Mouse (Mus musculus) layer of hippocampus, adult 2 months (tissue): ENCODE measurements at regions not wholly inside any gene's neighbourhood (a gene's known extent, or its start where the extent isn't known, plus 50 kb on each side); places are given as distances from the start of the nearest gene placed in this dataset.

Experiments
- DNase-seq, 2 experiments: peaks; one replicate each; pipeline ENCODE4 v3.0.0; 2022; ENCODE audit warnings: low spot score in 2 of 2
- H3K27ac ChIP-seq: fragments of 200-600 bp; 2 replicates; pipeline ENCODE4 v1.8.1; 2022
- H3K4me3 ChIP-seq: fragments of 200-600 bp; 2 replicates; pipeline ENCODE4 v1.8.1; 2022; ENCODE audit warnings: mild to moderate bottlenecking
- CTCF ChIP-seq: fragments of 200-600 bp; conservative IDR thresholded peaks from 2 replicates; pipeline ENCODE4 v1.8.1; 2022; ENCODE audit warnings: antibody characterized with exemption, mild to moderate bottlenecking, moderate library complexity

DNA sequence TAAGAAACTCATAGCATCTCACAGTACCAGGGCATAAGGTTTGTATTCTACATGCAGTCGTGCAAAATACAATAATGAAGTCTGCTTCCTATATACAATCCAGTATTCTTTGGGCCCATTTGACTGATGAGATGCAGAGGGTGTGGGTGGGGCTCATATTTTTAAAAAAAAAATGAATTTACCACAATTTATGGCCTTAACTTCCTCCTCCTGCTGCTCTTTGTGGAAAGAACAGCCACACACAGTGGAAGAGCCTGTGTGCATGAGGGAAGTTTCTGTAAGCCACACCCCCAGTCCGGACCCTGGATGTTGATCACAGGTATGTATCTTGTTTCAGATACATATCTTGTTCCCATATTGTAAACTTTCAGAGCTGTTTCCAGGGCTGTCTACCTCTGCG lies 143.5 kb upstream of the Mpp6 start:
- no peak for DNase-seq
- Histone ChIP-seq H3K4me3 (no peak overlapping the region), H3K27ac (no peak overlapping the region)
- no peak for TF ChIP-seq CTCF

DNA sequence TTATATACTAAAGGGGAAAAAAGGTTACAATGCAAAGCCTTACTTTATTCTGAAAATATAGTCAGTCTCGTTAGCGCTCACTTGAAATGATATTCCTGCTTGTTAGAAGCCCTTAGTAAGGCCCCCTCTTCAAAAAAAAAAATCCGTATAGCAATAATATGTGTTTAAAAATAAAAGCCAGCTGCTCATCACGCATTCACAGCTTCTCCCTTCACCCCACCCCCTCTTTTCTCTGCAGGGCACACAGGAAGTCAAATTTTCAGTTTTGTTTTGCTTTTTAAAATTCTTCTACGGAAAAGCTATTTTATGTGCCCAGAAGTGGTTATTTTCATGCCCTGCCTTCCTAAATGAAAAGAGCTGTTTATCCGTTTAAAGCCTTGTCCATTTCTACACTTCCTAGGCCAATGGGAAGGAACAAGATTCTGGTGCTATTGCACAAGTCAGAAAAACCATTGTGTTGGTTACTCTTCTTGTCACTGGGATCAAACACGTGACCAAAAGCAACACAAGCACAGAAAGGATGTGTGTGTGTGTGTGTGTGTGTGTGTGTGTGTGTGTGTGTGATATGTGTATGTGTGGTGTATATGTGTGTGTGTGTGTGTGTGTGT lies 136.7 kb upstream of the Mpp6 start:
- no peak for DNase-seq
- TF ChIP-seq CTCF = no peak
- Histone ChIP-seq H3K4me3 (no peak overlapping the region), H3K27ac (no peak overlapping the region)

DNA sequence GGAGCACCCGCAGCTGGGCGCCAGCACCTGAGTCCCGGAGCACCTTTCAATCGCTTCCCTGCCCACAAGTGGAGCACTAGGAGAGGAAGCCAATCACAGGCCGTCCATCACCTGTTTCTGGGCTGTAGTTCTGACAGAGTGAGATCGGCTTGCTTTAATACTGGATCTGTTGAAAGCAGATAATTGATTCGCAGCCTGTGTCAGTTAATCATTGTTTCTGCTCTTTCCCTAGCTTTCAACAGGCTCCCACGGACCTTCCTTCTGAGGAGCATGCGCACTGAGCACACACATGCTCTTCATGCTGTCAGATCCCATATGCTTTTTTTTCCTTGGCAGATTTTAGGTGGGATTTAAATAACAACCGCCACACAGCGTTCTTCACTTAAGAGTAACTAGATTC lies 132.3 kb upstream of the Mpp6 start:
- no peak for TF ChIP-seq CTCF
- Histone ChIP-seq H3K27ac (peak overlapping the region; percentile 89), H3K4me3 (peak overlapping the region; percentile 30)
- peak; percentile 71 to 79 for DNase-seq

DNA sequence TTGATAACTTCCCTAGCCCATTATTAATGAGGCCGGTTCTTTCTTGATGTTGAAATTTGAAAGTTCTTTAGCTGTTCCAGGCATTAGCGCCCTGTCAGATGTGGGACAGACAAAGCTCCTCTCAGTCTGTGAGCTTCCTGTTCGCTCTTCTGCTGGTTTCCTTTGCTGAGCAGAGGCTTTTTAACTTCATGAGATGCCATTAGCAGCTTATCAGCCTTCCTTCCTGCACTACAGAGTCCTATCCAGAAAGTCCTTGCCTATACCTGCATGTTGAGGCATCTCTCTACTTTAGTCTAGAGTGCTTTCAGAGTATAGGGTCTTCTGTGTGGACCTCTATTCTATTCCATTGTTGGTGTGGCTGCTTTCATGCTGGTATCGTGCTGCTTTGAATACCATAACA lies 126.3 kb upstream of the Mpp6 start:
- Histone ChIP-seq H3K4me3 (no peak overlapping the region), H3K27ac (no peak overlapping the region)
- TF ChIP-seq CTCF = no peak
- no peak for DNase-seq

DNA sequence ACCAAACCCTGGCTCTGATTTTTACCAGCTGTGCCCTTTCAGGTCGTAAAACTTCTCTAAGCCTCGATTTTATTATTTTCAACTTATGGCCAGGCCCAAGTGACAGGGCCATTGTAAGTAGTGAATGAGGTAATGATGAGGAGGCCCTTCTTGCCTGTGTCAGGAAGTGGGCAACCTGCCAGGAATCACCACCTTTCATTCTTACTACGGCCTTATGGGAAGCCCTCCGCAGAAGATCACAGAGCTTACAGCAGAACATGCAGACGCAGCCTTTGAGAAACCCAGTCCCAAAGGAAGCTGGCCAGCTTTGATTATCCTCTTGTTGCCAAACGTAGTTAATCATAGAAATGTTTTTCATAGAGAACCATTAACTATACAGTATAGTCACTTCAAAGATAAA lies 124.9 kb upstream of the Mpp6 start:
- no peak overlapping the region for H3K4me3 ChIP-seq
- H3K27ac ChIP-seq = no peak overlapping the region
- no peak for DNase-seq
- TF ChIP-seq CTCF = no peak

DNA sequence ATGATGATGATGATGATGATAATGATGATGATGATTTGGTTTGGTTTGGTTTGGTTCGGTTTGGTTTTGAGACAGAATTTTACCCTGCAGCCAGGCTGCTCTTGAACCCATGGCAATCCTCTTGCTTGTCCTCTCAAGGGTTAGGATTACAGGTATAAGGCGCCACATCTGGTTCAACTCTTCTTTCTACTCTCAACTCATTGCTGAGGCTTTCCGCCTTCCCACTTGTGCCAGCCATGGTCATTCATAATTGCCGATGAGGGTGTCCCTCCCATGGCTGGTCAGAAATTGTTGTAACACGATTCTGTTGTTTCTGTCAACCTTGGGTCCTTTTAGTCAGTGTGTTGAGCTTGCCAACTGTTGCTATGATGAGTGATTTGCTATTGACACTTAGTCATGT lies 122.9 kb upstream of the Mpp6 start:
- DNase-seq = no peak
- no peak for TF ChIP-seq CTCF
- H3K4me3 ChIP-seq = no peak overlapping the region
- H3K27ac ChIP-seq = no peak overlapping the region

DNA sequence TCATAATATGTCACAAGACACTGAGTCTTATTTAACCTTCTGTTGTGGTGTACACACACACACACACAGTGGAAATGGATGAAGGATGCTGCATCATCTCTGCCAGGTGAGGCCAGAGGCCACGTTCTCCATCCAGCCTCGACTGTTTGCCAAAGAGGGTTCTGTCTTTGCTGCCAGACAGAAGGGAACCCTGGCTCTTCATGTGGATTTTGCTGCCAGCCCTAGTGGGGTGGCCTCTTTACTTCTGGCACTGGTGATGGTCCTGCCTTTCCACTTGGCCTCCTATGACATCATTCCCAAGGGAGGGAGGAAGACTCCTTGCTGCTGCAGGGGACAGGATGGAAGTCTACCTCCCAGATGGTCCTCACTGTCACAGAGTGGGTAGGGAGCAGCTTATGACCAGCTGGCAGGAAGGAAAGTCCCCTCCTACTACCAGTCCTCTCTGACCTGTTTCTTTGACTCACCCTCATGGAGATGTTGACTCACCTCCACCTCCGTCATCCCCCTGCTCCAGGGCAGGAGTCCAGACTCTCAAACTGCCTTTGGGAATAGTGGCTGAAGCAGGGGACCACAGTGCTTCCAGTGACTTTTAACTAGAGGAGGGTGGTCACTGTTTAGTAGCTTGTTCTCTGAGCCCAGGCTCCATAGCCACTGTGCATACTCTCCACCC lies 122.4 kb upstream of the Mpp6 start:
- TF ChIP-seq CTCF = no peak
- no peak overlapping the region for H3K4me3 ChIP-seq
- no peak for DNase-seq

DNA sequence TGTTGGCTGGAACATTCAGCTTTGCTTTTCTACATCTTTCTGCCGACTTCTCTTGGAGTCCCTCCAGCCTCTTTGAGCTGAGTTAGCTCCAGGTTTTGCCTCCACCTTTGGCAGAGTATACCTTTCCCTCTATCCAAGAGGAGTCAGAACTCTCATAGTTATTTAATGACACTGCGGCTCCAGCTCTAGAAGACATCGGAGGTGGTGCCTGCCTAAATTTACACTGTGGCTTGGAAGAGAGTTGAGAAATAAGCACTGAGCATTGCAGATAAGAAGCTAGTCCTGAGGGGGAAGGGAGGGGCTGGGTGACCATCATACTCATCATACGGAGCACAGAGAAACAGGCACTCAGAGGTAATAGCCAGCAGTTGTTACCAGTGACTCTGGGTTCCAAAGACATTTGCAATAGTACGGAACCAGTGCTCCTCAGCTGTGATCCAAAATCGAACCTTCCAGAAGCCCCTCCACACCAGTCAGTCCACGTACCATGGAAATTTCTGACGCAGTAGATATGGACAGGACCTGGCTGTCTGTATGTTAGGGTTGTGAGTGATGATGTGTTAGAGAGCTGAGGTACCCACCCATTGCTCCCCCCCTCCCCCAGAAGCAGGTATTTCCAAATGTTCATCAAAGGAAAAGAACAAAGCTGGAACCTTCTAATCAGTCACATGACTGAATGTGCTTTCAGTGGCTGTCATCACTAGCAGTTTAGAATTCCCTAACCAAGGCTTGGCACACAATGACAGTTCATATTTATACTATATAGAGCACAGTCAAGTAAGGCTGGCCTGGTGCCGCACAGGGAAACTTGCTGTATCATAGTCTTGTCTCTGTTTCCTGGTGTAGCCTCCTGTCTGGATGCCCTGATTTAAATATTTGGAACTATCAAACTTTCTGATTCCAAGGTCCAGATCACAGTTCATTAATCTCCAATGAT lies 120.2 kb upstream of the Mpp6 start:
- Histone ChIP-seq H3K4me3 (no peak overlapping the region), H3K27ac (no peak overlapping the region)
- TF ChIP-seq CTCF = no peak
- no peak for DNase-seq

More for the DNA sequence above, 122.4 kb upstream of the Mpp6 start:
- H3K27ac ChIP-seq = no peak overlapping the region

DNA sequence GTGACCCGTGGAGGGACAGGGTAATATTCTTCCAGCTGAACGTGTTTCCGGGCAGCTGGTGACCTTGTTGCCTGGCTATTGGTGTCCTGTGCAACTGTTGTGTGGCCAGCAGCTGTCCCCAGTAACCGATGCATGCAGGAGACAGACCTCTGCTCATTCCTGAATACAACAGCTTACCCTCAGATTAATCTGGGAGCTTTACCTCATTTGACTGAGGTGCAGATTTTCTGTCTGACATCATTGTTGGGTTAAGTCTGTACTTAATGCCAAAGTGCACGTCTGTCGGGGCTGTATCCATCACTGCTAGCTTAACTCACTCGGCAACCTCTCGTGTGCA lies 119.6 kb upstream of the Mpp6 start:
- TF ChIP-seq CTCF = no peak
- DNase-seq = no peak
- no peak overlapping the region for H3K4me3 ChIP-seq
- no peak overlapping the region for H3K27ac ChIP-seq

DNA sequence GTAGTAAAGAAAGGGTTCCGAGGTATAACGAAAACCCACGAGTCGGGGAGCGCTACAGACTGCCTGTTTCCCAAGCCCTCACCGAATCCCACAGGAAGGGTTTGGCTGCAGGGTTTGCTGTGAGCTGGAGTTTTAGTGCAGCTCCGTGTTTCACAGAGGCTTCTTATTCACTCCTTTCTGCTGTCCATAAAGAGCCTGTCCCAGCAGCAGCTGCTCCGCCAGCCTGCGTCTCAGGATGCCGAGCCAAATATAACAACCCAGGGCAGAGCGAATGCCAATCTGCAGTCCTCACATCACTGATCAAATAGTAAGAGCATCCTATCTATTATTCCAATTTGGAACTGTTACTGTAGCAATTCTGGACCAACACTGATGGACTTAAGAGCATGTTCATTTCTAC lies 110.7 kb upstream of the Mpp6 start:
- no peak overlapping the region for H3K27ac ChIP-seq
- TF ChIP-seq CTCF = no peak
- peak overlapping the region; percentile 34; the same call in 1 of the 2 replicates for H3K4me3 ChIP-seq
- no peak for DNase-seq

DNA sequence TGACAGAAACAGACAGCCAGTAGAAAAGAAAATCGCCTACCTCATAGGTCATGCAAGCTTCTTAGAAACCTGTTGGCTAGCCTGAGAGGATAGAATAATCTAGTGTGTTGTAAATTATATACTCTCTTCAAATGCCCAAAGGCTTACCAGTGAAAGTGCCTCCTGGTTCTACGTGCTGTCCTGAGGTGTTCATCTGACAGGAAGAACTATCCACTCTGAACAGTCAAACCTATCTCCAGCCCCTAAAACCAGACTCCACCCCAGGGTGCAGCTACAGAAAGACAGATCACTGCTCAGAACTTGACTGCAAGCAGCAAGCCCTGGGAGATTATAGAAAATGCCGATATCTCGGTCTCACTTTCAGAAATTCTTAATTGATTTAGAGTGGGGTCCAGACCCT lies 102.0 kb upstream of the Mpp6 start:
- no peak overlapping the region for H3K4me3 ChIP-seq
- no peak for TF ChIP-seq CTCF
- no peak overlapping the region for H3K27ac ChIP-seq
- no peak for DNase-seq

DNA sequence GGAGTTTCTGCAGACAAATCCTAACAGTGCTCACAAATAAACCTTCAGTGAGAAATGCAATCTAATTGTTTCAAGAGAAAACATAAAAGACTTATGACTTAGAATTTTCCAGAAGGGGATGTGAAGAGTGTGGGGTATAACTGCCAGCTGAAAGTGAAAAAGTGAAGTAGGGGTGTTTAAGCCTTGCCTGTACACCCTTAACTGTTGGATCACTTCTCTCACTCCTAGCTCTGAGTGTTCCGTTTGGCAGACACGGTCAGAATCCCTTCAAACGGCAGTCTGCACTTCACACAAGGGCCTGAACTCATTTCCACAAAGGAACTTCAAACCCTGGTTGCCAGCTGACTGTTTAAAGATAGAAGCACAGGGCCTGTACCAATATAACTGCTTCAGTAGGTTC lies 101.2 kb upstream of the Mpp6 start:
- no peak for DNase-seq
- Histone ChIP-seq H3K4me3 (no peak overlapping the region), H3K27ac (no peak overlapping the region)
- TF ChIP-seq CTCF = no peak

DNA sequence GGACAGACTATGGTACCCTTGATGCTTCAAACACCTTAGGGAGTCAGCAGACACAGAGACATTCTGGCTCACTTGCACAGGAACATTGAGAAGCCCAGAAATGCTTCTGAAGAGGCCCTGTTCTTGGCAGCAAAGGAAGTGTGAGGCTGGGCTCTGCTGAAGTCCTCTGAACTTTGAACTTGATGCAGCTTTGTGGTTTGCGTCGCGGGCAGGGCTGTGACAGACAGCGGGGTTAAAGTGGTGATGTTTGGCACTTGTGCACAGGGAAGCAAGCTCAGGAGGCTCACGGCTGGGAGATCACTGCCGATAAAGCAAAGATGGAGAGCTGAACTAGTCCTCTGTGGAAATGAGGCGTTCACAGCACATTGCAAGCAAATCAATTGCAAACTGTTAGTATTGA lies 100.7 kb upstream of the Mpp6 start:
- Histone ChIP-seq H3K27ac (no peak overlapping the region), H3K4me3 (no peak overlapping the region)
- no peak for TF ChIP-seq CTCF
- DNase-seq = no peak
